Mouse (Mus musculus) large intestine, adult 2 months (tissue): ENCODE measurements around the gene Ano10. TPM values are rescaled to one million over a fixed set of nuclear protein-coding genes. Genes with fewer than 3 reads are reported as not detected.

Experiments used
- DNase-seq: peaks from one replicate; pipeline ENCODE4 v3.0.0-alpha.2; 2012; ENCODE audit warnings: low read depth, low spot score
- WGBS: fragments of 180-500 bp; shearing (Covaris S2); methylation state at CpG from one replicate; pipeline ENCODE4 v1.1.7; 2018; 5-methylcytosine and 5-hydroxymethylcytosine counted together
- polyA plus RNA-seq: library from polyadenylated mRNA; depleted of rRNA; stranded (reverse); fragments of >200 nt; gene quantifications from 2 replicates; pipeline ENCODE4 v1.2.3, GENCODE M21; 2012

The Ano10 gene
- polyA plus RNA-seq, 1 experiment, result 67.0 TPM

DNA sequence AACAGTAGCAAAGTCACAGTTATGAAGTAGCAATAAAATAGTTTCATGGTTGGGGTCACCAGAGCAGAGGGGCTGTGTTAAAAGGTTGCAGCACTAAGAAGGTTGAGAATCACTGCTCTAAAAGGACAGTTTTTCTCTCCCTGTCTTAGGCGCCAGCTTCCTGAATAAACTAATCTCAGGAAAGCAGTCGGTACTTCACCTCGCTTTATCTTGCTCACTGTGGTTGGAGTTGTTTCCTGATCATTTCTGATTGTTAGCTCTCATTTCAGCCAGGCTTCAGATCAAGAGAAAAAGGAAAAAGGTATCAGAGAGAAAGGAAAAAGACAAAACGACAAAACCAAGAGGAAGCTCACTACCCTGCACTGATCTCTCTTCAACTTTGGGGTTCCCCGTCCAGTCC lies 1.9 kb upstream of the Ano10 start:
- DNase-seq, result no peak
- WGBS, result 87% methylated on average over 5 of the region's 5 CpGs

GRCm38 (mm10) chr9:122295396-122295795 lies 1.2 kb upstream of the Ano10 start:
- DNase-seq, result no peak

- no peak for DNase-seq
- under 1% methylated on average over 23 of the region's 23 CpGs for WGBS
Measured at GRCm38 (mm10) chr9:122293865-122294241, 370 bp downstream of the Ano10 start.

DNA sequence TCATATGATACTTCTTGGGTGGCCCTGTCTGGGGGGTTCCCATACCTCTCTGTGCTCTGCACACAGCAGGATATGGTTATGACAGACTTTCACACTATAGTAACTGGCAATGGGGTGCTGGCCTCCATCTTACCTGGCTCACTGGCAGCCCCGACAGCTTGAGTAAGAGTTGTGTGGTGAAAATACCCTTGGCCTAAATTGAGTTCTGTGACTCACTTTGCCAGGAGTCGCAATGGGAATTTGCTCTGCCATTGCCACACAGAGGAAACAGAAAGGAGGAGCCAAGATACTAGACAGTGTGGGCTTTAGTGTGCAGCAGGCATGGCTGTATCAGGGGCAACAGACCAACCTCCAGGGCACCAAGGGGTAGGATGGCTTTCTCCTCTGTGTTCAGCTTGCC lies 4.0 kb downstream of the Ano10 start:
- WGBS, result 93% methylated on average over 2 of the region's 2 CpGs
- DNase-seq, result no peak

- no peak for DNase-seq
- WGBS, result 42% methylated on average over 3 of the region's 3 CpGs
Measured at GRCm38 (mm10) chr9:122288416-122288815, 5.8 kb downstream of the Ano10 start.

- 85% methylated on average over 3 of the region's 3 CpGs for WGBS
Measured at GRCm38 (mm10) chr9:122287526-122287925, 6.7 kb downstream of the Ano10 start.

DNA sequence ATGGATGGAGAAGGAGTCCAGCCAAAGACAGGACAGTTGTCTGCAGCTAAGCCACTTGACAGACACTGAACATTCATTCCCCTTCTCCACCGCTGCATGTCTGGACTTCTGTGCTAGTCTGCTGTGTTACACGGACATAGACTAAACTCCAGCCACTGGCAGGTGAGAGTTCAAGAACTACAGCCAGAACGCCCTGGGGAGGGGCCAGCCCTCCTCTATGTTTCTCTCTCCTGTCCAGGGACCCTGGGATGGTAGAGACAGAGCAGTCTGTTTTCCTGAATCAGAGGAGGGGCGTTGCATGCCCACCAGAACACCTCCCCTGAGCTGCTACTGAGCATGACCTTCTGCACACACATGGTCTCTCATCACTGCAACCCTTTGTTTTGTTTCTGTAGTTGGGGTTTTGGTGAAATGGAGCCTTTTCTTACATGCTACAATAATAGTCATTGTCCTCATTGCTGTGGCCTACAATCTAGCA lies 8.4 kb downstream of the Ano10 start:
- no peak for DNase-seq
- 32% methylated on average over 4 of the region's 4 CpGs for WGBS

More at GRCm38 (mm10) chr9:122287526-122287925, 6.7 kb downstream of the Ano10 start:
- no peak for DNase-seq

GRCm38 (mm10) chr9:122285146-122285832 lies 8.9 kb downstream of the Ano10 start:
- DNase-seq, result no peak
- 12% methylated on average over 8 of the region's 11 CpGs for WGBS

DNA sequence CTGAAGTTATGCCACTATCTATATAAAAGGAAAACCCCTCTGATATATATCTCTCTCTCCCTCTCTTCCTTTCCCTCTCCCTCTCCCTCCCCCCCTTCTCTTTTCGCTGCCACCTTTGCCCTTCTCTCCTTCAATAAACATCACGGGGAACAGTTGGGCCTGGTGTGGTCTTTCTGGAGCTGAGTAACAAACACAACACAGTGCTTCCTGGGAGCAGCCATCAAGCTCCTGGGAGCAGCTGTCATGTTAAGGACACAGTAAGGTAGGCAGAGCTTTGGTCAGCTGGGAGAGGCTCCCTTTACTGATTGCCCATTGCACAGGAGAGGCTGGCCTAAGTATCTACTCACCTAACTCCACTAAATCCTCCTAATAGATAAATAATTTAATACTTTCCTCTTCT lies 9.5 kb downstream of the Ano10 start:
- DNase-seq, result no peak
- 22% methylated on average over 2 of the region's 2 CpGs for WGBS

DNA sequence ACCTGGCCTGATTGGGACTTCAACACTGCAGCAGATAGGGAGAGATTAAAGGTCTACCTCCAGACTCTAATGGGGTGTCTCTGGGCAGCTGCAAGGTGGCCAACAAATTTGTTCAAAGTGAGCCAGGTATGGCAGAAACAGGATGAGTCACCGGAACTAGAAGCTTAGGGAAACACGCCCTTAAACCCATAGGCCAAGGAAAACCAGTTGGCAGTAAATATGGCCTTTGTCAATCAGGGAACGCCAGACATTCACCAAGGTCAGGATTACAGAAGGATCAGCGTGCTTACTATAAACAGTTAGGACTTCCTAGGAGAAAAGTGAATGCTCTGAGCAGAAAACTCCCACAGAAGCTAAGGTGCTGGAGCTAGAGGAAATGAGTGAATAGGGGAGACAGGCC lies 13.2 kb downstream of the Ano10 start:
- DNase-seq, result no peak
- WGBS, result 42% methylated on average over 4 of the region's 4 CpGs

DNA sequence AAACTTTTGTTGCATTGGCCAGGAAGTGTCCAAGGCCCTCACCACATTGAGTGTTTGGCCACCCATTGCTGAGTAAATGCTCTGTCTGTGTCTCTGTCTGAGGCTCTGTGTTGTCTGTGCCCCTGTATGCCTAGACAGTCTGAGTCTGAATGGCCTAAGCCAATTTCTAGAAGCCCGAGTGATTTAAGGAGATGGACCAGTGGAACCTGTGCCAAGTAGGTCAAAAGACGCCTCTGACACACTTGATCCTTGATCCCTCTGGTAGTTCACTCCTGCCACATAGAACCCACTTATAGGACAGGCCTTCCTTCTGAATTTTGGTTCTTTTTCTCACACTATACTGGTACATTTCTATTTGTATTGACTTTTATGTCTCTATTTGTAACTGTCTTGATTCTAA lies 17.6 kb downstream of the Ano10 start:
- DNase-seq, result no peak
- WGBS, result 63% methylated on average over 2 of the region's 2 CpGs

DNA sequence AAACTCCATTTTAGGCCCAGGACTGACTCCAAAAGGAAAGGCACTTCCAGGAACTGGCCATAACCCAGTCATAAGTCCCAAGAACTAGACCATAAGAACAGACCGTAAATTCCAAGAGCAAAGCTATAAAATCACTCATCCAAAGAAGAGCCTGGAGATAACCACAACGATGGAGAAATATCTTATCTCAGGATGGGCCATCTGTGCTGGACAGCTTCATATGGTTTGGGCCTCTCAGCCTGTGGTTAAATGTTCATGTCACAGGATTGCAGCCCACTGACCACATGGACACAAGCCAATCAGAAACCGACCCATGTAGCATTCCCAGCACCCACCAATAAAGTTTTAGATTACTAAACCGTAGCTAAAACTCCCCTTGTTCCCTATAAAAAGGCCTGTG lies 18.1 kb downstream of the Ano10 start:
- no peak for DNase-seq
- WGBS, result 55% methylated on average over 4 of the region's 4 CpGs

- WGBS, result 37% methylated on average over 4 of the region's 4 CpGs
- DNase-seq, result no peak
Measured at GRCm38 (mm10) chr9:122274346-122274745, 19.9 kb downstream of the Ano10 start.

- no peak for DNase-seq
- 56% methylated on average over 4 of the region's 4 CpGs for WGBS
Measured at GRCm38 (mm10) chr9:122273879-122274278, 20.3 kb downstream of the Ano10 start.

DNA sequence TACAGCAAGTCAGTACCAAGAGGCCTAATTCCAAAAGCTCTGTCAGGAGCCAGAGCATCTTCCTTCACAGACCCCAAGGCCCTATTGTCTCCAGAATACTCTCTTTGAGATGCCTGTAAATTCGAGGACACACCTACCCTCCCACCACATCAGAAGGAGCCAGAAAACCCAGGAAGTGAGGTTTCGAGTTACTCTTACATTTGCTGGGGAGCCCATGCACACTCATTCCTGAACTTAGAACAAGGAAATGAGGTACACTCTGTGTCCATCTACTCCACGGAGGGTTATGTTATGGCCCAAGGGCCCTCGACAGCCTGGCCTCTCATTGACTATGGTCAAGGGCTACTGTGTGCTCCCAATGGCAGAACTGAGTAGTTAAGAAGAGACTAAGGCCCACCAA lies 22.4 kb downstream of the Ano10 start:
- WGBS, result 37% methylated on average over 4 of the region's 4 CpGs
- DNase-seq, result no peak

DNA sequence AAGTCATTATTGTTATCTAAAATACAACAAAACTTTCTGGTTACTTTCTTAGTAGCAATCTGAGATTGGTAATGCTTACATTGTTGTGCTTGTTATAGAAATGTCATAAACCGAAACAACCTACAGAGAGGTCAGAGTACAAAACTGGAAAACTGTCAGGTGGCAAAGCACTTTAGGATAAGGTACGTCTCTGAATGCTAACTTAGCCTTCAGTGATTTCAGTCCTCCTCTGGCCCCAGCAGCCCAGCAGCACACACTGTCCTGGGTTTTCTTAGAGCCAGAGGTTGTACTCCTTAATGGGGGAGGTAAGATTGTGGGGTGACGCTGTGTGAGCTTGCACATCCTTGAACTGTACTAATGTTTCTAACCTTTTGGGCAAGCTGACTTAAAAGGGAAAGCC lies 22.9 kb downstream of the Ano10 start:
- no peak for DNase-seq
- 42% methylated on average over 3 of the region's 3 CpGs for WGBS

DNA sequence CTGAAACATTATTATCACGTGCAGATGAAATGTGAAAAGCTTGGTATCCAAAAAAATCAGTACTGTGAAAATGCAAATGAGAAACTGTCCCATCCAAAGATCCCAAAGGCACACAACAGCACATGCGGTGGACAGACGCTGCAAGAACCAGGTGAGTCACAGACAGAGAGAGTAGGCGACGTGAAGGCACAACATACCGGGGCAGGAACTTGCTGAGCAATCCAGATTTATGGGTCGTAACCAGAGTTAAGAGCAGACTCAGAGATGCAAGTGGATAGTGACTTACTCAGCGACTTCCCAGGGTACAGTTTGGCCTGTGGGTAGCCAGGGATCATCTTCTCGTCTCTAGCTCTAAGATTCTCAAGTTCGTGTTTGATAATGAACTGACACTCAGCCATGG lies 23.3 kb downstream of the Ano10 start:
- DNase-seq, result no peak
- 35% methylated on average over 10 of the region's 10 CpGs for WGBS

GRCm38 (mm10) chr9:122269256-122270041 lies 24.8 kb downstream of the Ano10 start:
- DNase-seq, result no peak
- WGBS, result 60% methylated on average over 3 of the region's 3 CpGs

DNA sequence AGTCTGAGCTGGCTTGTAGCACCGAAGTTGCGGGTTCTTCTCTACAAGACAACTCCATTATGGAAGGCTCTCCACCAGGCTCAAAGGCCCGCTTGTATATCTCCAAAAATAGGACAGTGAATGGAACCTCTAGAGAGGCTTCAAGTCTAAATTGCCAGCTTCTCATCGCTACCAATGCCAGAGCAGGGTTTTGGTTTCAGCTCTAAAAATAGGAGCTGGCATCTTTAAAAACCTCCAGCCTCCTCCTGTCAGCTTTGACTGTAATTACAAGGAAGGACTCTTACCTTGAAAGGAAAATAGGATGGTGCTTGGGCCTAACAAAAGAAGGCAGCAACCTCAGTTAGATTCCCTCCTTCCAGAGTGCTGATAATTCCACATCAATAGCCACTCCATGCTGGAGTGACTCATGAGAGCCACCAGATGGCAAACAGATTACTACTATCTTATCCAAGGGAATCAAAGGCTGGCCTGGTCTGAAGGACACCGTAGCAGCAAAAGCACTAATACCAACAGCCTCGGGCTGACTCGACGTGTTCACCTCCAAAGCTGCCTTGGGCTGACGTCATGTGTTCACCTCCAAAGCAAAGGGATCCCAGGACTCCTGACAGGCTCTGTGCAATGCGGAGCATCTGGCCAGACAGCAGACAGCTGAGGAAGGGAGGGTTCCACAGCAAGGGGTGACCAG lies 28.6 kb downstream of the Ano10 start:
- 92% methylated on average over 10 of the region's 10 CpGs for WGBS
- no peak for DNase-seq

- DNase-seq, result no peak
Measured at GRCm38 (mm10) chr9:122263140-122263539, 31.1 kb downstream of the Ano10 start.

DNA sequence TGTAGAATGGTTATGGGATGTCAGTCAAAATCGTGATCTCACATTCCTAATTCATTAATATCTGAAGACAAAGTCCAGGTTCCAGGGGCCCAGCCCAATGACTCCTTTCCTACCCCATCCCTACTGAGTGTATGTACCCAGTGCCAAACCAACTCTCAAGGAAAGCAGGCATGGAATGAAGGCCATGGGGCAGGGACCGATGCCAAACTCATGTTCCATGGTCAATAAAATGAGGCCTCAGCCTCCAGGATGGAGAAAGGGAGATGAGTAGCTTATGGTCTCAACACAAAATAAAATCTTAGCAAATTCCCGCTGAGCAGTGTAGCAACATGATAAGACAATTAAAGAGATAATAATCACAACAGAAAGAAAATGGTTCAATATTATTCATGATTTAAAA lies 39.8 kb downstream of the Ano10 start:
- WGBS, result 84% methylated on average over 3 of the region's 3 CpGs
- DNase-seq, result no peak
